Mouse (Mus musculus) bone marrow macrophage, adult 2 months (primary cell): ENCODE results near the gene Coa3. TPM values are rescaled to one million over a fixed set of nuclear protein-coding genes. Genes with fewer than 3 reads are reported as not detected.
"Not testable (repeated sequence)": the region's sequence is repeated elsewhere in the genome, so short reads cannot be mapped to it uniquely, and the experiment has no call there.

Experiments
- H3K27ac ChIP-seq: 2 replicates; pipeline ENCODE4 v1.5.1; 2012; ENCODE audit warnings: low read depth, low read length; ENCODE audit not compliant: insufficient read depth
- H3K4me1 ChIP-seq: 2 replicates; pipeline ENCODE4 v1.6.1; 2012; ENCODE audit warnings: low read length; ENCODE audit not compliant: control insufficient read depth, insufficient read depth
- H3K4me3 ChIP-seq: 2 replicates; pipeline ENCODE4 v1.5.1; 2012; ENCODE audit warnings: mild to moderate bottlenecking, low read length, moderate library complexity; ENCODE audit not compliant: insufficient read depth
- CTCF ChIP-seq: IDR thresholded peaks from 2 replicates; pipeline ENCODE4 v1.5.1; 2012; ENCODE audit warnings: low read depth, mild to moderate bottlenecking, low read length, moderate library complexity
- POLR2A ChIP-seq: IDR thresholded peaks from 2 replicates; pipeline ENCODE4 v1.6.1; 2012; ENCODE audit warnings: mild to moderate bottlenecking, low read depth, low read length, borderline replicate concordance
- polyA plus RNA-seq: library from polyadenylated mRNA; stranded (reverse); fragments of >200 nt; gene quantifications from 2 replicates; pipeline ENCODE4 v1.2.4, GENCODE M21; 2012; ENCODE audit not compliant: missing spikeins, insufficient read depth, insufficient read length

Coa3 gene
- polyA plus RNA-seq: 60.1 and 63.3 TPM in 2 replicates

- Histone ChIP-seq H3K4me3 (peak within 1 kb of the TSS; percentile 95), H3K27ac (peak within 1 kb of the TSS; percentile 53), H3K4me1 (peaks cover 18% of the 10 kb centered on the region)
- TF ChIP-seq CTCF (no peak), POLR2A (peak; percentile 73; the same call in 1 of the 2 replicates)
Measured at GRCm38 (mm10) chr11:101278223-101279192, at the start of gene Coa3, which contains the start of gene Cntd1. Coa3 (minus strand) TSS chr11:101279114. Cntd1 (plus strand) TSS chr11:101279012.

GRCm38 (mm10) chr11:101327311-101327710 is 48.4 kb upstream of the Coa3 start:
- no peak overlapping the region for H3K4me3 ChIP-seq
- no peak for TF ChIP-seq CTCF
- no peak for TF ChIP-seq POLR2A
- H3K4me1 ChIP-seq: no peaks in the 10 kb centered on the region
- H3K27ac ChIP-seq: no peak overlapping the region

DNA sequence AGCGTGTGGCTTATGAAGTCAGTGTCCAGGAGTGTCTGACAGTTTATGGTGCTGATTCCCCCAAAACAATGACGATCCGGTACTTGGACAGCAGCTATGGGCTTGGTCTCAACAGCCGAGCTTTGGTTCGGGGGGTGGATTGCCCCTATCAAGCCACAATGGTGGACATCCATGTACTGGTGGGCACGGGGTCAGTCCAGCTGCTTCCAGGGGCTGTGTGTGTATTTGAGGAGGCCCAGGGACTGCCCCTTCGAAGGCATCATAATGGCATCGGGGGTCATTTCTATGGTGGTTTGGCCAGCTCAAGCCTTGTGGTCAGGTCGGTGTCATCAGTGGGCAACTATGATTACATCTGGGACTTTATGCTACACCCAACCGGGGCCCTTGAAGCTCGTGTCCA is 47.2 kb upstream of the Coa3 start:
- Histone ChIP-seq H3K4me3 (no peak overlapping the region), H3K4me1 (no peaks in the 10 kb centered on the region), H3K27ac (no peak overlapping the region)
- TF ChIP-seq CTCF (no peak), POLR2A (no peak)

DNA sequence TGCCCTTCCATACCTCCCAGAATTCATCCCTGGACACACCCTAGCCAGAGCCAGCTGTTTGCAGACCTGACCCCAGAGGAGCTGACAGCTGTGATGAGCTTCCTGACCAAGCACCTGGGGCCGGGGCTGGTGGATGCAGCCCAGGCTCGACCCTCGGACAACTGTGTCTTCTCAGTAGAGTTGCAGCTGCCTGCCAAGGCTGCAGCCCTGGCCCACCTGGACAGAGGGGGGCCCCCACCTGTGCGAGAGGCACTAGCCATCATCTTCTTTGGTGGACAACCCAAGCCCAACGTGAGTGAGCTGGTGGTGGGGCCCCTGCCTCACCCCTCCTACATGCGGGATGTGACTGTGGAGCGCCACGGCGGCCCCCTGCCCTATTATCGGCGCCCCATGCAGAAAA is 46.3 kb upstream of the Coa3 start:
- not testable (repeated sequence) for H3K27ac ChIP-seq, H3K4me3 ChIP-seq, H3K4me1 ChIP-seq

GRCm38 (mm10) chr11:101324763-101325162 is 45.8 kb upstream of the Coa3 start, which contains the start of gene Aoc2:
Aoc2 (plus strand) TSS chr11:101325063.
- TF ChIP-seq POLR2A: no peak
- no peak for TF ChIP-seq CTCF
- H3K27ac ChIP-seq: no peak within 1 kb of the TSS
- no peaks in the 10 kb centered on the region for H3K4me1 ChIP-seq
- no peak within 1 kb of the TSS for H3K4me3 ChIP-seq

DNA sequence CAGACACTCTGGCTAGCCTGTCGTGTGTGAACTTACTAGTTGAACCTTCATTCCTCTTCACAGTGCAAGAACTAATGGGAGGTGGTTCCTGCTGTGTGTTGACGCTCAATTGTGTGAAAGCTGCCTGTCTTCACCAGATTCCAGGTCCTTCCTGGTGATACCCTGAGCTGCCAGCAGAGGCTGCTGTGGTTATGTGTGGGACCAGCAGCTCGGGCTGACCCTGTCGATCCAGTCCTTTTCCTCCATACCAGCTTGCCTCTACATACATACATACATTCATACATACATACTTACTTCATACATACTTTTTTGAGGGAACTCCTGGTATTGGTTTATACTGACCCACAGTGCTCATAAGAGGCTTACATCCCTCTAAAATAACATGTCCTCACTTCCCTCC is 44.7 kb upstream of the Coa3 start:
- TF ChIP-seq POLR2A: no peak
- TF ChIP-seq CTCF: peak; percentile 69; the same call in 1 of the 2 replicates
- H3K27ac ChIP-seq: no peak overlapping the region
- no peaks in the 10 kb centered on the region for H3K4me1 ChIP-seq
- H3K4me3 ChIP-seq: no peak overlapping the region

DNA sequence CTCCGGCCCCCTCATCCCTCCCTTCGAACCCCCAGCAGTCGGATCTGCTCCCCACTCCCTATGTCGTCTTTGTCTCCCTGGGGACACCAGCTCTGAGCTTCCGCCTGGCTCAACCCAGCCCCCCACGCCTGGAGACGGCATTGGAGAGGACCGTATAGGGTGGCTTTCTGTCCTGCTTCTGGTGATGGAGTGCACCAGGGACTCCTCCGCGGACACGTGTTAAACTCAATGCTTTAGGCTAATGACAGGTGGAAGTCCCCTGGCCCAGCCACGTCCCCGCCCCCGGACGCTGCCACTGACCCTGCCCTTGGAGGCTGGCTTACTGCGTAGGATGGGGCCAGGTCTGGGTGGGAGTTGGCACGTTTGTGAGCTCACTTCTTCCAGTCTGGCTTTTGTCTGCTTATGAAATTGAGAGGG is 37.6 kb upstream of the Coa3 start:
- peaks cover 9% of the 10 kb centered on the region for H3K4me1 ChIP-seq
- peak overlapping the region; percentile 13; the same call in 1 of the 2 replicates for H3K27ac ChIP-seq
- TF ChIP-seq CTCF (no peak), POLR2A (no peak)
- H3K4me3 ChIP-seq: peak overlapping the region; percentile 87

GRCm38 (mm10) chr11:101315665-101316500 is 37.0 kb upstream of the Coa3 start, which contains the start of gene Psme3:
Psme3 (plus strand) TSS chr11:101316213.
- Histone ChIP-seq H3K4me3 (peak within 1 kb of the TSS; percentile 87), H3K27ac (peak within 1 kb of the TSS; percentile 84), H3K4me1 (peaks cover 9% of the 10 kb centered on the region)
- TF ChIP-seq CTCF (no peak), POLR2A (no peak)

DNA sequence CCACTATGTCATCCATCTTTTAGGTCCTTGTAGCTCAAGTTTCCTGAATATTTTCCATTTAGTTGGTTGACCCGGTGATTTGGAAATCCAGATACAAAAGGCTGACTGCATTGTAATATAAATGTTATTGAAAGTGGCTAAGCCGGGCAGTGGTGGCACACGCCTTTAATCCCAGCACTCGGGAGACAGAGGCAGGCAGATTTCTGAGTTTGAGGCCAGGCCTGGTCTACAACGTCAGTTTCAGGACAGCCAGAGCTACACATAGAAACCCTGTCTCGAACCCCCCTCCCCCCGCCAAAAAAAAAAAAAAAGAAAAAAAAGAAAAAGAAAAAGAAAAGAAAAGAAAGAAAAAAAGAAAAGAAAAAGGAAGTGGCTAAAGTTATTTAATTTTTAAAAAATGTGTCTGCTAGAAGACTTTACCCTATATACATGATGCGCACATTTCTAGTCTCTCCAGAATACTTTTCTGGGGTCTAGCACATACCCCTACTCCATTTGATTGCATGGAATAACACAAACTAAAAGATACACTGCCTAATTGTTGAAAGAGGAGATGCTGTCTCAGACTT is 36.3 kb upstream of the Coa3 start:
- peak overlapping the region; percentile 87 for H3K4me3 ChIP-seq
- peak overlapping the region; percentile 84 for H3K27ac ChIP-seq
- peaks cover 9% of the 10 kb centered on the region for H3K4me1 ChIP-seq
- TF ChIP-seq CTCF (no peak), POLR2A (no peak)
